Mouse (Mus musculus) forebrain, postnatal 0 days (tissue): ENCODE measurements around the gene Dars. TPM values are rescaled to one million over a fixed set of nuclear protein-coding genes. Genes with fewer than 3 reads are reported as not detected.

Experiments used
- ATAC-seq: fragments of 200-750 bp; cut with Nextera tagmentation; 2 replicates; pipeline ENCODE4 v1.8.0; 2017; ENCODE audit warnings: mild to moderate bottlenecking, moderate library complexity
- DNase-seq: peaks from one replicate; pipeline ENCODE4 v3.0.0-alpha.2; 2015
- H3K27ac ChIP-seq: fragments of 300-500 bp; sonication (generic); 2 replicates; pipeline ENCODE4 v1.5.1; 2014; ENCODE audit warnings: low read depth, mild to moderate bottlenecking, antibody characterized with exemption, low read length, moderate library complexity, mixed read lengths
- H3K27me3 ChIP-seq: fragments of 300-500 bp; sonication (generic); 2 replicates; pipeline ENCODE4 v1.6.1; 2014; ENCODE audit warnings: mild to moderate bottlenecking, low read length, mixed read lengths; ENCODE audit not compliant: insufficient read depth
- H3K36me3 ChIP-seq: fragments of 300-500 bp; sonication (generic); 2 replicates; pipeline ENCODE4 v1.6.1; 2014; ENCODE audit warnings: mild to moderate bottlenecking, moderate library complexity; ENCODE audit not compliant: insufficient read depth
- H3K4me1 ChIP-seq: fragments of 300-500 bp; sonication (generic); 2 replicates; pipeline ENCODE4 v1.6.1; 2014; ENCODE audit warnings: antibody characterized with exemption; ENCODE audit not compliant: insufficient read depth
- H3K4me2 ChIP-seq: fragments of 300-500 bp; sonication (generic); 2 replicates; pipeline ENCODE4 v1.6.1; 2014; ENCODE audit warnings: low read depth, mild to moderate bottlenecking, moderate library complexity
- H3K4me3 ChIP-seq: fragments of 300-500 bp; sonication (generic); 2 replicates; pipeline ENCODE4 v1.5.1; 2014; ENCODE audit warnings: low read depth, low read length, mixed read lengths
- H3K9ac ChIP-seq: fragments of 300-500 bp; sonication (generic); 2 replicates; pipeline ENCODE4 v1.6.1; 2014; ENCODE audit warnings: mild to moderate bottlenecking
- H3K9me3 ChIP-seq: fragments of 300-500 bp; sonication (generic); 2 replicates; pipeline ENCODE4 v1.6.1; 2016; ENCODE audit warnings: low read length
- CTCF ChIP-seq: sonication (generic); IDR thresholded peaks from 2 replicates; pipeline ENCODE4 v1.5.1; 2016; ENCODE audit warnings: antibody characterized with exemption, control low read depth, low read depth
- WGBS: fragments of 180-500 bp; shearing (Covaris S2); extraction: QIAGEN DNeasy Blood & Tissue Kit; methylation state at CpG from one replicate; pipeline ENCODE4 v1.1.7; 2014; 5-methylcytosine and 5-hydroxymethylcytosine counted together
- polyA plus RNA-seq: library from polyadenylated mRNA; unstranded; fragments of >200 nt; fragmentation: Nextera tagmentation; extraction: Ambion mirVana; gene quantifications from 2 replicates; pipeline ENCODE4 v1.2.1, GENCODE M21; 2015
- total RNA-seq: library from RNA; depleted of rRNA; stranded (reverse); fragments of >200 nt; gene quantifications from 2 replicates; pipeline ENCODE4 v1.2.3, GENCODE M21; 2014

Gene Dars
- total and polyA plus RNA-seq, 2 experiments from 2014 or later: 101 to 130 TPM

DNA sequence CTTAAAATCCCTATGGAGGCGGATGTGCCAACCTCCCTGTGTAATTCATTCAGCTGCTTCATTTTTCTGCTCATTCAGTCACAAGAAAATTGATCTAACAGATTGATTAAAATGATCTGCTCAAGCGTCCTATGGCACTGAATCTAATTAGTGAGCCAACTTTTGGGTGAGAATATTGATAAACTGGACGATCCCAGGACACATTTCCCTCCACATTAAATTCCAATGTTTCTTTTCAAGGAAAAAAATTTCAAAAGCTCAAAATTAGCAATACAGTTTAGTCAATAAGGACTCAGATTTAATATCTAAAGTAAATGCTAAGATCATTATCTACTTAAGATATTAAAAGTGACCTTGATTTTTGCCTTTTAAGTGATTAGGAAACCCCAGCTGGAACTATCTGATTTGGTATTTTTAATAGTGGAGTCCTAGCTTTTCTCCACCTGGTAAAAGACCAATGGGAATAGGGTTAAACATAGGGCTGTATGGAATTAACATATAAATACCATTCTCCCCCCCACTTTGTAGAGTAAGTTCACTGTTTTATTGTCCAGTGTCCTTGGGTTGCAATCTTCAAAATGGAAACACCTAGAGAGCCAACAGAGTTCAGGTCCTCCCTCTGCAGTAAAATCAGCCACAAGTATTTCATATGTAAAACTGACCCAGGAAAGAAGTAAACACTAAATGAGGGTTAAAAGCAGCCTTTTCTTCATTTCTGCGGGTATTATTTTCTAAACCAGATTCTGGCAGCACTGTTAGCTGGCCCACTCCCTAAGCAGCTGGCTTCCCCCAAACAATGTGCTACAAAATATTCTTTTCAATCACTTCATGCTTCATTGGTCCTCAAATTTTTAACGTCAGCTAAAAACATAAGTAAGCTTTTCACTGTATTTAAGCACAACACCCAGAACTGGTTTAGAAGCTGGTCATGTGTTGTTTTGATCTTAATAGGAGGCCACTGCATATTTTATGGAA lies 16.9 kb downstream of the Dars start:
- Histone ChIP-seq H3K4me3 (no peak overlapping the region), H3K27ac (no peak overlapping the region), H3K4me1 (no peaks in the 10 kb centered on the region), H3K36me3 (no peaks in the 10 kb centered on the region), H3K27me3 (no peaks in the 10 kb centered on the region), H3K9ac (no peak overlapping the region), H3K4me2 (no peak overlapping the region), H3K9me3 (no peaks in the 10 kb centered on the region)
- TF ChIP-seq CTCF: no peak
- 20% methylated on average over 5 of the region's 5 CpGs for WGBS
- DNase-seq (no peak), ATAC-seq (peak; percentile 27; the same call in 1 of the 2 replicates)

DNA sequence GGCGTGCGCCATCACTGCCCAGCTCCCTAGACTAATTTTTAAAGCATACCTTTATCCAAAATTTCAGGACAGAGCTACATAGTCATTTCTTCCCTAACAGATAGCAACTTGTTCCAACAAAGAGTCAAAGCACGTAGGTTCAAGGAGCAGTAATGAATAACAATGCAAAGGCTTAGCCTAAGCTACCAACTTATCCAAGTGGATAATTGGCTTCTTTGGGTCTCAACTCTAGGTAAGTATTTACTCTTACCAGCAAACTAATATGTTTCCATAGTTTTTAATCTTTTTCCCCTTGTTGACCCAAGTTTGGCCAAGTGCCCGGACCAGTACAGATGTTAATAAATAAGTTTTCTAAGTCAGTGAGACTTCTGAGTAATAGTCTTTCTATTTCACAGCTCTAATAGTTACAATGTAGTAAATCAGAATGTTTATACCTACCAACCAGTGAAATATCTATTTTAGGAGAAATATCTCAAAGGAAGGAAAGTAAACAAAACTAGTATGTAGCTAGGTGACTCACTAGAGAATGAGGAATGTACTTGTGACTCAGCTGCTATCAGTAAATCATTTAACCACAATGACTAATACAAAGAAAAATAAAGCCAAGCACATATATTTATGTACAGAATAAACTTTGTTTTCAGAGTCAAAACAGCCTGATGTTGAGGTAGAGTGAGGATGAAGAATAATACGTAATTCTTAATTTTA lies 18.3 kb downstream of the Dars start:
- Histone ChIP-seq H3K4me2 (no peak overlapping the region), H3K27ac (no peak overlapping the region), H3K9me3 (no peaks in the 10 kb centered on the region), H3K27me3 (no peaks in the 10 kb centered on the region), H3K4me1 (no peaks in the 10 kb centered on the region), H3K9ac (no peak overlapping the region), H3K4me3 (no peak overlapping the region), H3K36me3 (no peaks in the 10 kb centered on the region)
- 88% methylated on average over 5 of the region's 5 CpGs for WGBS
- DNase-seq (no peak), ATAC-seq (no peak)
- no peak for TF ChIP-seq CTCF

DNA sequence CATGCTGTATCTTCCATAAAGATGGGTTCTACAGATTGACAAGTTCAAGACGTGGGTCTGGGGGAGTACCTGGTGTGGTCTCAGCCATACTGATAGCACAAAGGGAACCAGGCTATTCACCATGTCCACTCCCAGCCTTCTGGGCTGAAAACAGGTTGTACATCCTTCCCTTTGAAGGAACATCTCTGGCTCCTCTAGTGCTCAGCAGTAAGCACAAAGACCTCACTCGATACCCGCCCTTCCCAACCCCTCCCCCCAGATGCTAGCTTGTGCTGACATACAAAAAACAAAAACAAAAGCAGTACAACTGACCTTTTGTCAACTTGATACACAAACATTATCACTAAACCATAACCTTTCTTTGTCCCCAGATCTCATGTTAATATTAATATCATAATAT lies 22.5 kb downstream of the Dars start:
- H3K27me3 ChIP-seq: no peaks in the 10 kb centered on the region
- DNase-seq (no peak), ATAC-seq (no peak)
- no peak overlapping the region for H3K4me3 ChIP-seq
- WGBS: 86% methylated on average over 3 of the region's 3 CpGs
- H3K4me1 ChIP-seq: no peaks in the 10 kb centered on the region
- no peak overlapping the region for H3K4me2 ChIP-seq
- no peak for TF ChIP-seq CTCF
- H3K36me3 ChIP-seq: no peaks in the 10 kb centered on the region
- H3K9ac ChIP-seq: no peak overlapping the region
- H3K9me3 ChIP-seq: no peaks in the 10 kb centered on the region
- no peak overlapping the region for H3K27ac ChIP-seq

DNA sequence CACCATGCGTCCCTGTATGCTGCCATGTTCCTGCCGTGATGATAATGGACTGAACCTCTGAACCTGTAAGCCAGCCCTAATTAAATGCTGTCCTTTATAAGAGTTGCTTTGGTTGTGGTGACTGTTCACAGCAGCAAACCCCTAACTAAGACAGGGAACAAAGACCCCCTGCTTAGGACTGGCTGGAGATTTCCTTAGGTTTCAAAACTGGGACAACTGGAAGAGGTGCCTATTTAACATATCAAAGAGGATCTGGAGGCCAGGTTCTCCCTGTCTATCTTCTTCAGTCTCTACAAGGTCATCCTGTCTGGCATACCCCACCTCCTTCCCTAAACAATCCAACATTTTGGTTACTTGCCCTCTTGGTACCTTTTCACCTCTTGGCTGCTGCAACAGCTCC lies 24.8 kb downstream of the Dars start:
- DNase-seq (no peak), ATAC-seq (no peak)
- Histone ChIP-seq H3K9me3 (no peaks in the 10 kb centered on the region), H3K36me3 (peaks cover 5% of the 10 kb centered on the region), H3K4me3 (no peak overlapping the region), H3K4me2 (no peak overlapping the region), H3K27me3 (no peaks in the 10 kb centered on the region), H3K9ac (no peak overlapping the region), H3K27ac (no peak overlapping the region), H3K4me1 (no peaks in the 10 kb centered on the region)
- 41% methylated on average over 2 of the region's 2 CpGs for WGBS
- TF ChIP-seq CTCF: no peak

DNA sequence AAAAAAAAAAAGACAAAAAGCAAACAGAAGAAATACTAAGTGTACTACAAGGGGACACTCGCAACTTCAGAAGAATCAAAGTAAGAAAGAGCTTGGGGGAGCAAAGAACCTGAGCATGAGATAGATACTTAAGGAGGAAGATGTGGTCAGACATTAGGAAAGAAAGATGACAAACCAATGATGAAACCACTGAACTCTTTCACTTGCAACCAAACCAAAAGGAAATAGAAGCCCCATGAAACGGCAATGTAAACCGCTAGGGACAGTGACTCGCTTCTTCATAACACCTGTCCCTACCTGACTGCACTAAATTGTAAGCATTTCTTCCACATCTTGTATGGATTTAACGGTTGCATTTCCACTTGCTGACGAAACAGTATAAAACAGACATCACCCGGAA lies 30.7 kb downstream of the Dars start:
- Histone ChIP-seq H3K36me3 (peaks cover 20% of the 10 kb centered on the region), H3K9ac (no peak overlapping the region), H3K27ac (no peak overlapping the region), H3K4me2 (no peak overlapping the region), H3K4me3 (no peak overlapping the region), H3K4me1 (no peaks in the 10 kb centered on the region), H3K27me3 (no peaks in the 10 kb centered on the region), H3K9me3 (no peaks in the 10 kb centered on the region)
- TF ChIP-seq CTCF: no peak
- DNase-seq: no peak
- WGBS: 94% methylated on average over 7 of the region's 7 CpGs
- no peak for ATAC-seq

DNA sequence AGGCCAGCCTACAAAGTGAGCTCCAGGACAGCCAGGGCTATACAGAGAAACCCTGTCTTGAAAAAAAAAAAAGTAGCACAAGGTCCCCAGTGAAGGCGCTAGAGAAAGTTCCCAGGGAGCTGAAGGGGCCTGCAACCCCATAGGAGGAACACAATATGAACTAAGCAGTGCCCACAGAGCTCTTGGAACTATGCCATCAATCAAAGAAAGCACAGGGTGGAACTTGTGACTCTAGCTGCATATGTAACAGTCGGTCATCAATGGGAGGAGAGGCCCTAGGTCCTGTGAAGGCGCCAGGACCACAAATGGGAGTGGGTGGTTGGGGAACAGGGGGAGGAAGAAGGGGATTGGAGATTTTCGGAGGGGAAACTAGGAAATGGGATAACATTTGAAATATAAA lies 40.3 kb downstream of the Dars start:
- Histone ChIP-seq H3K36me3 (peaks cover 6% of the 10 kb centered on the region; the same call in 1 of the 2 replicates), H3K4me1 (no peaks in the 10 kb centered on the region), H3K4me3 (no peak overlapping the region), H3K9me3 (no peaks in the 10 kb centered on the region), H3K27ac (no peak overlapping the region), H3K4me2 (no peak overlapping the region), H3K9ac (no peak overlapping the region), H3K27me3 (no peaks in the 10 kb centered on the region)
- whole genome bisulfite sequencing: 67% methylated on average over 4 of the region's 4 CpGs
- ATAC-seq (no peak), DNase-seq (no peak)
- TF ChIP-seq CTCF: no peak
